Mouse (Mus musculus) embryonic stem cell, embryonic (primary cell): ENCODE results near the gene Tgfbi.

Source experiments
- CTCF ChIA-PET, 4 experiments: fragments of 300-600 bp in 2 of 4; fragments of 350-600 bp in 2 of 4; sonication (Branson Sonifier 250); formaldehyde crosslinking; loops; one replicate each; lab custom pipeline; 2022; ENCODE audit warnings: inconsistent platforms in 2 of 4; lab: Charles Lee
- POLR2A ChIA-PET, 4 experiments: fragments of 300-600 bp in 2 of 4; fragments of 350-600 bp in 2 of 4; sonication (Branson Sonifier 250); formaldehyde crosslinking; loops; one replicate each; lab custom pipeline; 2022; ENCODE audit warnings: antibody characterized with exemption in 4 of 4, inconsistent platforms in 1 of 4; lab: Charles Lee

The Tgfbi gene

GRCm38 (mm10) chr13:56613366-56613998 is 4.2 kb downstream of the Tgfbi start:
- ChIA-PET POLR2A (interaction anchor here in 3 of 4 experiments (0.5 to 2.6 kb wide), 6 partner anchors 14 to 921 kb away, joined by 3 to 11 read pairs (median 3); partner anchors contain the start of genes B230219D22Rik (in 1 of the 3) and Smad5 (in 1 of the 3)), CTCF (no interaction called here)

GRCm38 (mm10) chr13:56614768-56615167 is 5.4 kb downstream of the Tgfbi start:
- POLR2A ChIA-PET = interaction anchor here in 3 of 4 experiments (0.5 to 2.2 kb wide), 5 partner anchors 8 to 614 kb away, joined by 3 to 7 read pairs (median 4); no protein-coding TSS in a partner anchor
- CTCF ChIA-PET = interaction anchor here in 3 of 4 experiments (0.6 kb wide), 3 partner anchors 84 to 131 kb away, joined by 3 read pairs; no protein-coding TSS in a partner anchor

- CTCF ChIA-PET = no interaction called here
- POLR2A ChIA-PET = interaction anchor here in 1 of 4 experiments (2.2 kb wide), 1 partner anchor 8 kb away, joined by 7 read pairs; no protein-coding TSS in a partner anchor
Observed at GRCm38 (mm10) chr13:56615223-56615622, 5.9 kb downstream of the Tgfbi start.

- POLR2A ChIA-PET = interaction anchor here in 2 of 4 experiments (0.7 to 2.2 kb wide), 4 partner anchors 9 to 294 kb away, joined by 3 to 7 read pairs (median 4); no protein-coding TSS in a partner anchor
Observed at GRCm38 (mm10) chr13:56615864-56616263, 6.5 kb downstream of the Tgfbi start.

GRCm38 (mm10) chr13:56616386-56616785 is 7.1 kb downstream of the Tgfbi start:
- POLR2A ChIA-PET = interaction anchor here in 2 of 4 experiments (0.6 to 2.2 kb wide), 6 partner anchors 9 to 293 kb away, joined by 3 to 7 read pairs (median 4); partner anchors contain the start of gene Smad5 (in 1 of the 2)

More at GRCm38 (mm10) chr13:56615864-56616263, 6.5 kb downstream of the Tgfbi start:
- CTCF ChIA-PET = interaction anchor here in 3 of 4 experiments (0.6 to 0.8 kb wide), 5 partner anchors 9 to 1415 kb away, joined by 4 to 17 read pairs (median 9); no protein-coding TSS in a partner anchor

GRCm38 (mm10) chr13:56617197-56617596 is 7.9 kb downstream of the Tgfbi start:
- ChIA-PET CTCF (no interaction called here), POLR2A (interaction anchor here in 1 of 4 experiments (0.5 to 1.2 kb wide), 4 partner anchors 17 to 1418 kb away, joined by 3 to 5 read pairs (median 4); no protein-coding TSS in a partner anchor)

More at GRCm38 (mm10) chr13:56616386-56616785, 7.1 kb downstream of the Tgfbi start:
- CTCF ChIA-PET = interaction anchor here in 3 of 4 experiments (0.6 to 0.8 kb wide), 8 partner anchors 8 to 1909 kb away, joined by 3 to 17 read pairs (median 6); no protein-coding TSS in a partner anchor

GRCm38 (mm10) chr13:56622201-56622757 is 13.0 kb downstream of the Tgfbi start:
- CTCF ChIA-PET = no interaction called here

GRCm38 (mm10) chr13:56626524-56626923 is 17.2 kb downstream of the Tgfbi start:
- ChIA-PET CTCF (interaction anchor here in 2 of 4 experiments (0.5 to 0.7 kb wide), 2 partner anchors 10 to 1764 kb away, joined by 4 to 15 read pairs; no protein-coding TSS in a partner anchor), POLR2A (no interaction called here)

More at GRCm38 (mm10) chr13:56622201-56622757, 13.0 kb downstream of the Tgfbi start:
- POLR2A ChIA-PET = interaction anchor here in 1 of 4 experiments (1.4 kb wide), 1 partner anchor 10 kb away, joined by 6 read pairs; no protein-coding TSS in a partner anchor

- ChIA-PET CTCF (interaction anchor here in 1 of 4 experiments (1.0 kb wide), 1 partner anchor 14 kb away, joined by 8 read pairs; no protein-coding TSS in a partner anchor), POLR2A (interaction anchor here in 2 of 4 experiments (0.7 to 1.5 kb wide), 5 partner anchors 17 to 48 kb away, joined by 3 to 4 read pairs (median 3); no protein-coding TSS in a partner anchor)
Observed at GRCm38 (mm10) chr13:56630081-56630480, 20.8 kb downstream of the Tgfbi start.

GRCm38 (mm10) chr13:56630552-56630951 is 21.2 kb downstream of the Tgfbi start:
- POLR2A ChIA-PET = interaction anchor here in 2 of 4 experiments (1.0 to 1.5 kb wide), 3 partner anchors 16 to 23 kb away, joined by 3 to 4 read pairs (median 4); no protein-coding TSS in a partner anchor

GRCm38 (mm10) chr13:56631332-56631731 is 22.0 kb downstream of the Tgfbi start:
- POLR2A ChIA-PET = interaction anchor here in 2 of 4 experiments (1.0 to 1.5 kb wide), 3 partner anchors 16 to 22 kb away, joined by 3 to 4 read pairs (median 4); no protein-coding TSS in a partner anchor
- CTCF ChIA-PET = interaction anchor here in 1 of 4 experiments (1.4 kb wide), 1 partner anchor 125 kb away, joined by 3 read pairs; no protein-coding TSS in a partner anchor

More at GRCm38 (mm10) chr13:56630552-56630951, 21.2 kb downstream of the Tgfbi start:
- CTCF ChIA-PET = interaction anchor here in 1 of 4 experiments (1.4 kb wide), 1 partner anchor 125 kb away, joined by 3 read pairs; no protein-coding TSS in a partner anchor

GRCm38 (mm10) chr13:56634139-56634615 is 24.9 kb downstream of the Tgfbi start:
- POLR2A ChIA-PET = interaction anchor here in 2 of 4 experiments (0.6 to 0.8 kb wide), 2 partner anchors 15 to 17 kb away, joined by 5 read pairs; no protein-coding TSS in a partner anchor

GRCm38 (mm10) chr13:56634920-56635319 is 25.6 kb downstream of the Tgfbi start:
- ChIA-PET CTCF (interaction anchor here in 1 of 4 experiments (0.6 kb wide), 1 partner anchor 81 kb away, joined by 5 read pairs; no protein-coding TSS in a partner anchor), POLR2A (interaction anchor here in 1 of 4 experiments (0.5 to 0.8 kb wide), 2 partner anchors 18 to 119 kb away, joined by 3 to 5 read pairs; no protein-coding TSS in a partner anchor)

More at GRCm38 (mm10) chr13:56634139-56634615, 24.9 kb downstream of the Tgfbi start:
- CTCF ChIA-PET = interaction anchor here in 2 of 4 experiments (0.6 kb wide), 2 partner anchors 262 to 1836 kb away, joined by 3 to 5 read pairs; no protein-coding TSS in a partner anchor

- CTCF ChIA-PET = interaction anchor here in 1 of 4 experiments (0.6 to 1.7 kb wide), 2 partner anchors 22 to 109 kb away, joined by 4 read pairs; no protein-coding TSS in a partner anchor
Observed at GRCm38 (mm10) chr13:56637027-56637426, 27.7 kb downstream of the Tgfbi start.

GRCm38 (mm10) chr13:56641746-56642145 is 32.4 kb downstream of the Tgfbi start:
- POLR2A ChIA-PET = interaction anchor here in 1 of 4 experiments (1.5 kb wide), 1 partner anchor 13 kb away, joined by 5 read pairs; no protein-coding TSS in a partner anchor
- CTCF ChIA-PET = interaction anchor here in 3 of 4 experiments (0.5 to 1.4 kb wide), 7 partner anchors 8 to 140 kb away, joined by 3 to 5 read pairs (median 4); no protein-coding TSS in a partner anchor

More at GRCm38 (mm10) chr13:56637027-56637426, 27.7 kb downstream of the Tgfbi start:
- POLR2A ChIA-PET = interaction anchor here in 1 of 4 experiments (0.7 kb wide), 1 partner anchor 27 kb away, joined by 3 read pairs; no protein-coding TSS in a partner anchor

- POLR2A ChIA-PET = no interaction called here
- CTCF ChIA-PET = interaction anchor here in 1 of 4 experiments (0.8 kb wide), 1 partner anchor 81 kb away, joined by 3 read pairs; no protein-coding TSS in a partner anchor
Observed at GRCm38 (mm10) chr13:56644031-56644430, 34.7 kb downstream of the Tgfbi start.

GRCm38 (mm10) chr13:56645744-56646143 is 36.4 kb downstream of the Tgfbi start:
- ChIA-PET CTCF (interaction anchor here in 1 of 4 experiments (0.5 kb wide), 1 partner anchor 1995 kb away, joined by 3 read pairs; no protein-coding TSS in a partner anchor), POLR2A (no interaction called here)
